Mouse (Mus musculus): Measurements from ENCODE around the gene Rap1b. TPM values are rescaled to one million over a fixed set of nuclear protein-coding genes. Genes with fewer than 3 reads are reported as not detected.

The Rap1b gene
- polyA plus RNA-seq, 1 experiment from 2014 or later, result 166 TPM

- H3K36me3 ChIP-seq (replicated peaks), result peaks cover 31% of the 10 kb centered on the region; the same call in 1 of the 2 replicates
- H3K27ac ChIP-seq, result no peak overlapping the region
- no peaks in the 10 kb centered on the region for H3K9me3 ChIP-seq
- no peak overlapping the region for H3K4me3 ChIP-seq
- no peak overlapping the region for H3K9ac ChIP-seq
- ATAC-seq (replicated peaks), result no peak
- H3K4me2 ChIP-seq, result no peak overlapping the region
- no peaks in the 10 kb centered on the region for H3K4me1 ChIP-seq
- H3K27me3 ChIP-seq (replicated peaks), result no peaks in the 10 kb centered on the region
- WGBS, result 92% methylated on average over 8 of the region's 8 CpGs
Observed at GRCm38 (mm10) chr10:117779581-117780305, 66.1 kb downstream of the Rap1b start.

DNA sequence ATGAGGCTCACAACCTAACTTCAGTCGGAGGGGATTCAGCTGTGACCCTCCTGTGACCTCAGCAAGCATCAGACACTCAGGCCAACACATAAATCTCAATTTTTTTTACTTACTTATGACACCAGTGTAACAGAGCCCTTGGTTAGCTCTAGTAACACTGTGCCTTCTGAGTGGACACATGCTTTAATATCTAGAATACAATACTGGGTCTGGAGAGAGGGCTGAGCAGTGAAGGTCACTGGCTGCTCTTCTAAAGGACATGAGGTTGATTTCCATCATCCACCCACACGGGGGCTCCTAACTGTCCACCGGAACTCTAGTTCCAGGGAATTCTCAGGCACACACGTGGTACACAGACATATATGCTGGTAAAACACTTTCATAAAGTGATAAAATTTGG lies 66.9 kb downstream of the Rap1b start:
- WGBS, result 95% methylated on average over 4 of the region's 4 CpGs
- Histone ChIP-seq H3K27me3 (replicated peaks) (no peaks in the 10 kb centered on the region), H3K4me3 (no peak overlapping the region), H3K9me3 (no peaks in the 10 kb centered on the region), H3K4me1 (no peaks in the 10 kb centered on the region), H3K4me2 (no peak overlapping the region), H3K36me3 (replicated peaks) (peaks cover 32% of the 10 kb centered on the region), H3K9ac (no peak overlapping the region), H3K27ac (no peak overlapping the region)
- no peak for ATAC-seq (replicated peaks)

GRCm38 (mm10) chr10:117778328-117778910 lies 67.4 kb downstream of the Rap1b start:
- H3K27me3 ChIP-seq (replicated peaks), result no peaks in the 10 kb centered on the region
- no peak overlapping the region for H3K27ac ChIP-seq
- no peak overlapping the region for H3K9ac ChIP-seq
- no peak overlapping the region for H3K4me3 ChIP-seq
- 96% methylated on average over 12 of the region's 12 CpGs for WGBS
- no peaks in the 10 kb centered on the region for H3K4me1 ChIP-seq
- no peak overlapping the region for H3K4me2 ChIP-seq
- ATAC-seq (replicated peaks), result no peak
- no peaks in the 10 kb centered on the region for H3K9me3 ChIP-seq
- peaks cover 31% of the 10 kb centered on the region for H3K36me3 ChIP-seq (replicated peaks)

GRCm38 (mm10) chr10:117777501-117778327 lies 68.1 kb downstream of the Rap1b start:
- H3K9me3 ChIP-seq, result no peaks in the 10 kb centered on the region
- WGBS, result 96% methylated on average over 17 of the region's 17 CpGs
- H3K27ac ChIP-seq, result no peak overlapping the region
- H3K27me3 ChIP-seq (replicated peaks), result no peaks in the 10 kb centered on the region
- no peak for ATAC-seq (replicated peaks)
- no peak overlapping the region for H3K4me2 ChIP-seq
- H3K36me3 ChIP-seq (replicated peaks), result peaks cover 36% of the 10 kb centered on the region
- H3K4me3 ChIP-seq, result no peak overlapping the region
- H3K9ac ChIP-seq, result no peak overlapping the region
- no peaks in the 10 kb centered on the region for H3K4me1 ChIP-seq

- H3K9me3 ChIP-seq, result no peaks in the 10 kb centered on the region
- no peak for ATAC-seq (replicated peaks)
- WGBS, result 94% methylated on average over 3 of the region's 3 CpGs
- no peaks in the 10 kb centered on the region for H3K4me1 ChIP-seq
- peaks cover 41% of the 10 kb centered on the region for H3K36me3 ChIP-seq (replicated peaks)
- H3K4me3 ChIP-seq, result no peak overlapping the region
- no peaks in the 10 kb centered on the region for H3K27me3 ChIP-seq (replicated peaks)
- no peak overlapping the region for H3K4me2 ChIP-seq
- no peak overlapping the region for H3K27ac ChIP-seq
- no peak overlapping the region for H3K9ac ChIP-seq
Observed at GRCm38 (mm10) chr10:117777103-117777470, 68.7 kb downstream of the Rap1b start.

DNA sequence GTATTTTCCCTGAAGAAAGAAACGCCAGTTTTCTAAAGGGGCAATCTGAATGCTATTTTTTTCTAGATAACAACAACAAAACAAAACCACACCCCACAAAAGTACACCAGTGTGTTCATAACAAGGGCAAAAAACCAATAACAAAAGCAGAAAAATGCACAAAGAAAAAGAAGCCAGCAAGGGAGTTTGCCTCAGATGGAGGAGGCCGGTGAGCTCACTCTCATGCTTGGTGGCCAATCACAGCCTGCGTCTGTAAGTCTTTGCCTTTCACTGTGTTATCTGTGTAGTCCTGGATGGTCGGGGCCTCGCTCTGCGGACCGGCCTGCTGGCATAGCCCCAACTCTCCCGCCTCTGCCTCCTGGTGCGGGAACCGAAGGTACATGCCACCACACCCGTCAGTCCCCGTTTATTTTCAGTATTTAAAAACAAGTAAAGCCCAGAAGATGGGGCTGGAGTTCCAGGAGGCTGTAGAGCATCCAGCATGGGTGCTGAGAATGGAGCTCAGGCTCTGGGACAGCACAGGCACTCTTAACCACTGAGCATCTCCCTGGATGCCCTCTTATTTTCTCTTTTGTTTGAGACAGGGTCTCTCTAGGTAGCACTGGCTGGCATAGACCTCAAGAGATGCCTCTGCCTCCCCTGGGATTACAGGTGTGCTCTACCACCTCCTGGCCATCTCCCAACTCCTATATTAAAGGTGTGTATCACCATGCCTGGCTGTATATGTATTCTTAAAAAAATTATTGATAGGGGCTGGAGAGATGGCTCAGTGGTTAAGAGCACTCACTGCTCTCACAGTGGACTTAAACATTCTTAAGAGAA lies 69.3 kb downstream of the Rap1b start:
- Histone ChIP-seq H3K36me3 (replicated peaks) (peaks cover 41% of the 10 kb centered on the region), H3K4me1 (no peaks in the 10 kb centered on the region), H3K9me3 (no peaks in the 10 kb centered on the region), H3K27me3 (replicated peaks) (no peaks in the 10 kb centered on the region), H3K4me2 (no peak overlapping the region), H3K4me3 (no peak overlapping the region), H3K27ac (no peak overlapping the region), H3K9ac (no peak overlapping the region)
- no peak for ATAC-seq (replicated peaks)
- WGBS, result 93% methylated on average over 12 of the region's 12 CpGs

DNA sequence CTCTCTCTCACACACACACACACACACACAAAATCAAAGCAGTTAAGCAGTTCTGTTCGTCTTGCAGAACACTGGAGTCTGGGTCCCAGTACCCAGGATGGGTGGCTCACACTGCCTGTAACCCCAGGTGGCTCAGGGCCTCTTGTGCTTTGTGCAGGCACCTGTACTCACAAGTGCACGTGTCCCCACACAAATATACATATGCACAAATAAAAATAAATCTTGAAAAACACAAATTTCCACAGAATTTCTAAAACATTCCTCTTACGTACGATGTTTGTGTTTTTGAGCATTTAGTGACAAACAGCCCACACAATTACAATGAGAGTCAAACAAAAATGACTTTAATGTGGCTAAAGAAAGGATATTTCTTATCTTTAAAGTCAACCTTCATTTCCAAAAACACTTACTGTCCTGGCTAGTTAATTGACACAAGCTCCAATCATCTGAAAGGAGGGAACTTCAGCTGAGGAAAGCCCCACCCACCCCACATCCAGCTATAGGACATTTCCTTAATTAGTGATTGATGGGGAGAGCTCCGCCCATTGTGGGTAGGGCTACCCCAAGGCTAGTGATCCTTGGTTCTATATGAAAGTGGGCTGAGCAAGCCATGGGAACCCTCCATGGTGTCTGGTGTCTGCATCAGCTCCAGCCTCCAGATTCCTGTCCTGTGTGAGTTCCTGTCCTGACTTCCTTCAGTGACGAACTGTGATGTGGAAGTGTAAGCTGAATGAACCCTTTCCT lies 70.3 kb downstream of the Rap1b start:
- H3K4me2 ChIP-seq, result no peak overlapping the region
- no peak for ATAC-seq (replicated peaks)
- no peaks in the 10 kb centered on the region for H3K9me3 ChIP-seq
- no peaks in the 10 kb centered on the region for H3K4me1 ChIP-seq
- H3K27me3 ChIP-seq (replicated peaks), result no peaks in the 10 kb centered on the region
- H3K27ac ChIP-seq, result no peak overlapping the region
- peaks cover 42% of the 10 kb centered on the region for H3K36me3 ChIP-seq (replicated peaks)
- H3K4me3 ChIP-seq, result no peak overlapping the region
- WGBS, result 92% methylated on average over 6 of the region's 6 CpGs
- H3K9ac ChIP-seq, result no peak overlapping the region

- Histone ChIP-seq H3K4me3 (no peak overlapping the region), H3K27me3 (replicated peaks) (no peaks in the 10 kb centered on the region), H3K9me3 (no peaks in the 10 kb centered on the region), H3K9ac (no peak overlapping the region), H3K27ac (no peak overlapping the region), H3K4me2 (no peak overlapping the region), H3K4me1 (no peaks in the 10 kb centered on the region), H3K36me3 (replicated peaks) (peaks cover 43% of the 10 kb centered on the region)
- ATAC-seq (replicated peaks), result no peak
- 93% methylated on average over 1 of the region's 1 CpGs for WGBS
Observed at GRCm38 (mm10) chr10:117774817-117775120, 71.1 kb downstream of the Rap1b start.

- H3K9ac ChIP-seq, result no peak overlapping the region
- ATAC-seq (replicated peaks), result no peak
- H3K27me3 ChIP-seq (replicated peaks), result no peaks in the 10 kb centered on the region
- no peaks in the 10 kb centered on the region for H3K4me1 ChIP-seq
- H3K4me3 ChIP-seq, result no peak overlapping the region
- no peak overlapping the region for H3K4me2 ChIP-seq
- H3K9me3 ChIP-seq, result no peaks in the 10 kb centered on the region
- H3K27ac ChIP-seq, result no peak overlapping the region
- WGBS, result 94% methylated on average over 22 of the region's 22 CpGs
- peaks cover 43% of the 10 kb centered on the region for H3K36me3 ChIP-seq (replicated peaks)
Observed at GRCm38 (mm10) chr10:117774011-117774816, 71.6 kb downstream of the Rap1b start.

GRCm38 (mm10) chr10:117773106-117773720 lies 72.6 kb downstream of the Rap1b start:
- no peaks in the 10 kb centered on the region for H3K4me1 ChIP-seq
- no peak overlapping the region for H3K9ac ChIP-seq
- no peak overlapping the region for H3K4me2 ChIP-seq
- H3K27me3 ChIP-seq (replicated peaks), result no peaks in the 10 kb centered on the region
- WGBS, result 96% methylated on average over 7 of the region's 7 CpGs
- no peak overlapping the region for H3K27ac ChIP-seq
- H3K9me3 ChIP-seq, result no peaks in the 10 kb centered on the region
- H3K4me3 ChIP-seq, result no peak overlapping the region
- H3K36me3 ChIP-seq (replicated peaks), result peaks cover 36% of the 10 kb centered on the region
- no peak for ATAC-seq (replicated peaks)

All from midbrain, embryonic 15.5 days (tissue).